Mouse (Mus musculus): Measurements from ENCODE around the gene Olfr926. TPM values are rescaled to one million over a fixed set of nuclear protein-coding genes. Genes with fewer than 3 reads are reported as not detected.
"Not testable (repeated sequence)": the region's sequence is repeated elsewhere in the genome, so short reads cannot be mapped to it uniquely, and the experiment has no call there.

The Olfr926 gene
- not detected in 2 replicates for polyA plus RNA-seq (2015; fragmentation: Nextera tagmentation; extraction: Ambion mirVana)

- Histone ChIP-seq H3K4me1 (replicated peaks) (no peaks in the 10 kb centered on the region), H3K9ac (replicated peaks) (no peak within 1 kb of the TSS), H3K27ac (no peak within 1 kb of the TSS), H3K27me3 (no peaks in the 10 kb centered on the region), H3K9me3 (no peaks in the 10 kb centered on the region; the same call in 1 of the 2 replicates), H3K4me3 (replicated peaks) (no peak within 1 kb of the TSS), H3K4me2 (replicated peaks) (no peak within 1 kb of the TSS), H3K36me3 (no peaks in the 10 kb centered on the region)
- WGBS, result 97% methylated on average over 2 of the region's 2 CpGs
- no peak for ATAC-seq
Measured at GRCm38 (mm10) chr9:38876826-38877225, at the start of gene Olfr926. Gene Olfr926 (plus strand): TSS chr9:38877126.

- ATAC-seq, result no peak
- H3K27me3 ChIP-seq, result no peaks in the 10 kb centered on the region
- 74% methylated on average over 2 of the region's 2 CpGs for WGBS
- H3K9ac ChIP-seq (replicated peaks), result no peak overlapping the region
- no peaks in the 10 kb centered on the region for H3K9me3 ChIP-seq
- H3K4me2 ChIP-seq (replicated peaks), result no peak overlapping the region
- H3K4me3 ChIP-seq (replicated peaks), result no peak overlapping the region
- H3K27ac ChIP-seq, result no peak overlapping the region
- no peaks in the 10 kb centered on the region for H3K4me1 ChIP-seq (replicated peaks)
- H3K36me3 ChIP-seq, result no peaks in the 10 kb centered on the region
Measured at GRCm38 (mm10) chr9:38833027-38833426, 43.9 kb upstream of the Olfr926 start.

GRCm38 (mm10) chr9:38844149-38844548 is 32.8 kb upstream of the Olfr926 start, which contains the start of gene Olfr924:
Gene Olfr924 (plus strand): TSS chr9:38844449.
- no peak within 1 kb of the TSS for H3K4me2 ChIP-seq (replicated peaks)
- no peak for ATAC-seq
- H3K4me1 ChIP-seq (replicated peaks), result no peaks in the 10 kb centered on the region
- no peaks in the 10 kb centered on the region for H3K27me3 ChIP-seq
- H3K36me3 ChIP-seq, result no peaks in the 10 kb centered on the region
- no peaks in the 10 kb centered on the region for H3K9me3 ChIP-seq
- no peak within 1 kb of the TSS for H3K4me3 ChIP-seq (replicated peaks)
- H3K9ac ChIP-seq (replicated peaks), result no peak within 1 kb of the TSS
- 93% methylated on average over 1 of the region's 1 CpGs for WGBS
- H3K27ac ChIP-seq, result no peak within 1 kb of the TSS

- H3K4me2 ChIP-seq (replicated peaks), result no peak within 1 kb of the TSS
- no peaks in the 10 kb centered on the region for H3K36me3 ChIP-seq
- no peak within 1 kb of the TSS for H3K9ac ChIP-seq (replicated peaks)
- H3K9me3 ChIP-seq, result no peaks in the 10 kb centered on the region
- H3K4me3 ChIP-seq (replicated peaks), result no peak within 1 kb of the TSS
- H3K27ac ChIP-seq, result no peak within 1 kb of the TSS
- ATAC-seq, result no peak
- no peaks in the 10 kb centered on the region for H3K27me3 ChIP-seq
- H3K4me1 ChIP-seq (replicated peaks), result no peaks in the 10 kb centered on the region
Measured at GRCm38 (mm10) chr9:38854760-38855159, 22.2 kb upstream of the Olfr926 start, which contains the start of gene Olfr26. Gene Olfr26 (plus strand): TSS chr9:38855060.

GRCm38 (mm10) chr9:38874880-38875279 is 2.0 kb upstream of the Olfr926 start:
- WGBS, result 74% methylated on average over 2 of the region's 2 CpGs
- H3K9me3 ChIP-seq; ATAC-seq; H3K27ac ChIP-seq; H3K4me3 ChIP-seq (replicated peaks); H3K9ac ChIP-seq (replicated peaks); H3K4me1 ChIP-seq (replicated peaks); H3K27me3 ChIP-seq; H3K36me3 ChIP-seq; H3K4me2 ChIP-seq (replicated peaks): not testable (repeated sequence)

Other genes with a start within 250 kb of the Olfr926 start
- gene Olfr916, start 217.3 kb upstream of the Olfr926 start, polyA plus RNA-seq (2015; fragmentation: Nextera tagmentation; extraction: Ambion mirVana), result not detected in 2 replicates
- not detected in 2 replicates for gene Olfr917, start 211.3 kb upstream of the Olfr926 start, polyA plus RNA-seq (2015; fragmentation: Nextera tagmentation; extraction: Ambion mirVana)
- gene Olfr918, start 202.5 kb upstream of the Olfr926 start, polyA plus RNA-seq (2015; fragmentation: Nextera tagmentation; extraction: Ambion mirVana), result not detected in 2 replicates
- gene Olfr919, start 173.5 kb upstream of the Olfr926 start, polyA plus RNA-seq (2015; fragmentation: Nextera tagmentation; extraction: Ambion mirVana), result not detected in 2 replicates
- 6.0 and 8.3 TPM in 2 replicates for gene Vwa5a, start 158.9 kb upstream of the Olfr926 start, polyA plus RNA-seq (2015; fragmentation: Nextera tagmentation; extraction: Ambion mirVana)
- gene Olfr920, start 124.8 kb upstream of the Olfr926 start, polyA plus RNA-seq (2015; fragmentation: Nextera tagmentation; extraction: Ambion mirVana), result not detected in 2 replicates
- gene Olfr921, start 104.1 kb upstream of the Olfr926 start, polyA plus RNA-seq (2015; fragmentation: Nextera tagmentation; extraction: Ambion mirVana), result not detected in 2 replicates
- gene Olfr922, start 62.5 kb upstream of the Olfr926 start, polyA plus RNA-seq (2015; fragmentation: Nextera tagmentation; extraction: Ambion mirVana), result not detected in 2 replicates
- gene Olfr923, start 50.6 kb upstream of the Olfr926 start, polyA plus RNA-seq (2015; fragmentation: Nextera tagmentation; extraction: Ambion mirVana), result not detected in 2 replicates
- gene Olfr924, start 32.7 kb upstream of the Olfr926 start, polyA plus RNA-seq (2015; fragmentation: Nextera tagmentation; extraction: Ambion mirVana), result not detected in 2 replicates
- not detected in 2 replicates for gene Olfr26, start 22.1 kb upstream of the Olfr926 start, polyA plus RNA-seq (2015; fragmentation: Nextera tagmentation; extraction: Ambion mirVana)
- not detected in 2 replicates for gene Olfr930, start 52.7 kb downstream of the Olfr926 start, polyA plus RNA-seq (2015; fragmentation: Nextera tagmentation; extraction: Ambion mirVana)
- gene Olfr933, start 95.2 kb downstream of the Olfr926 start, polyA plus RNA-seq (2015; fragmentation: Nextera tagmentation; extraction: Ambion mirVana), result not detected in 2 replicates
- gene Olfr934, start 111.2 kb downstream of the Olfr926 start, polyA plus RNA-seq (2015; fragmentation: Nextera tagmentation; extraction: Ambion mirVana), result not detected in 2 replicates
- not detected in 2 replicates for gene Olfr935, start 122.6 kb downstream of the Olfr926 start, polyA plus RNA-seq (2015; fragmentation: Nextera tagmentation; extraction: Ambion mirVana)
- not detected in 2 replicates for gene Olfr146, start 146.3 kb downstream of the Olfr926 start, polyA plus RNA-seq (2015; fragmentation: Nextera tagmentation; extraction: Ambion mirVana)
- gene Olfr937, start 187.8 kb downstream of the Olfr926 start, polyA plus RNA-seq (2015; fragmentation: Nextera tagmentation; extraction: Ambion mirVana), result not detected in 2 replicates
- not detected in 2 replicates for gene Olfr938, start 201.8 kb downstream of the Olfr926 start, polyA plus RNA-seq (2015; fragmentation: Nextera tagmentation; extraction: Ambion mirVana)

Data from midbrain, embryonic 13.5 days (tissue).